12 mouse cellular contexts compared by ENCODE assay signal in genomic region chr4:150089121-150089520, GRCm38 (mm10). TPM values are rescaled to one million over a fixed set of nuclear protein-coding genes. Genes with fewer than 3 reads are reported as not detected.
DNase-seq lines count a peak whose midpoint lies in the region; ATAC-seq and TF ChIP-seq lines count a peak whose summit lies in the region.
"Had no signal": no experiment of that assay in that cellular context is flagged by ENCODE, and none has a peak within 500 bp of the region (broad histone marks: within the 10 kb centered on the region; RNA-seq: fewer than 3 reads in every experiment).

No protein-coding gene starts in this region.

- H3K27ac ChIP-seq in limb, embryonic 12.5 days: no peak overlapping the region
- H3K27ac ChIP-seq in limb, embryonic 10.5 days: no peak overlapping the region
- H3K27ac ChIP-seq in heart, embryonic 16.5 days (ENCODE audit: low read length): peak overlapping the region; percentile 96
- H3K27ac ChIP-seq in hindbrain, embryonic 13.5 days: no peak overlapping the region
- H3K27ac ChIP-seq in midbrain, postnatal 0 days (ENCODE audit: low read depth, low read length): no peak overlapping the region
- H3K27ac ChIP-seq: hindbrain, embryonic 15.5 days had no signal

- H3K4me2 ChIP-seq in limb, embryonic 12.5 days: peak overlapping the region; percentile 98; the same call in 1 of the 2 replicates
- peak overlapping the region; percentile 98 for H3K4me2 ChIP-seq in heart, embryonic 16.5 days (ENCODE audit: low read depth, low read length)
- H3K4me2 ChIP-seq in hindbrain, embryonic 13.5 days: no peak overlapping the region
- H3K4me2 ChIP-seq in midbrain, postnatal 0 days (ENCODE audit: low read depth, low read length, poor library complexity, severe bottlenecking): no peak overlapping the region

- WGBS in limb, embryonic 12.5 days: 65% methylated on average over 10 of the region's 10 CpGs
- 76% methylated on average over 10 of the region's 10 CpGs for WGBS in limb, embryonic 10.5 days
- 28% methylated on average over 10 of the region's 10 CpGs for WGBS in heart, embryonic 16.5 days
- 75% methylated on average over 10 of the region's 10 CpGs for WGBS in hindbrain, embryonic 13.5 days
- 72% methylated on average over 10 of the region's 10 CpGs for WGBS in midbrain, postnatal 0 days

- no peaks in the 10 kb centered on the region for H3K9me3 ChIP-seq in limb, embryonic 12.5 days
- H3K9me3 ChIP-seq in limb, embryonic 10.5 days (replicated peaks): no peaks in the 10 kb centered on the region
- 0 out of 2 replicates have a peak, but pooled peaks cover 2% of the 10 kb centered on the region for H3K9me3 ChIP-seq in heart, embryonic 16.5 days (replicated peaks; ENCODE audit: control insufficient read depth, low read length)
- no peaks in the 10 kb centered on the region for H3K9me3 ChIP-seq in hindbrain, embryonic 13.5 days
- H3K9me3 ChIP-seq in midbrain, postnatal 0 days (ENCODE audit: low read length): no peaks in the 10 kb centered on the region
- H3K9me3 ChIP-seq: hindbrain, embryonic 15.5 days had no signal

- DNase-seq in limb, embryonic 10.5 days (ENCODE audit: low spot score): no peak
- DNase-seq in heart, adult 18-20 months: peak; percentile 78 to 84
- peak; percentile 36 for DNase-seq in lung, postnatal 25 days (ENCODE audit: low spot score)
- no peak for DNase-seq in midbrain, postnatal 0 days (ENCODE audit: low spot score)

- no peaks in the 10 kb centered on the region for H3K36me3 ChIP-seq in limb, embryonic 12.5 days
- no peaks in the 10 kb centered on the region for H3K36me3 ChIP-seq in limb, embryonic 10.5 days
- H3K36me3 ChIP-seq in heart, embryonic 16.5 days (ENCODE audit: control insufficient read depth, insufficient read depth): no peaks in the 10 kb centered on the region
- no peaks in the 10 kb centered on the region for H3K36me3 ChIP-seq in hindbrain, embryonic 13.5 days
- H3K36me3 ChIP-seq in midbrain, postnatal 0 days (ENCODE audit: insufficient read depth, low read length): no peaks in the 10 kb centered on the region
- H3K36me3 ChIP-seq: hindbrain, embryonic 15.5 days had no signal

- peaks cover 18% of the 10 kb centered on the region for H3K4me1 ChIP-seq in limb, embryonic 12.5 days (replicated peaks)
- H3K4me1 ChIP-seq in limb, embryonic 10.5 days: peaks cover 30% of the 10 kb centered on the region
- peaks cover 39% of the 10 kb centered on the region for H3K4me1 ChIP-seq in heart, embryonic 16.5 days (ENCODE audit: control insufficient read depth, insufficient read depth, low read length)
- H3K4me1 ChIP-seq in hindbrain, embryonic 13.5 days (replicated peaks): peaks cover 17% of the 10 kb centered on the region
- peaks cover 7% of the 10 kb centered on the region; the same call in 1 of the 2 replicates for H3K4me1 ChIP-seq in midbrain, postnatal 0 days (ENCODE audit: insufficient read depth, low read length)

- no peak overlapping the region for H3K9ac ChIP-seq in limb, embryonic 12.5 days (replicated peaks)
- H3K9ac ChIP-seq in heart, embryonic 16.5 days (ENCODE audit: low read length): peak overlapping the region; percentile 93
- no peak overlapping the region for H3K9ac ChIP-seq in hindbrain, embryonic 13.5 days
- H3K9ac ChIP-seq in midbrain, postnatal 0 days (replicated peaks; ENCODE audit: low read length, poor library complexity, severe bottlenecking): no peak overlapping the region
- H3K9ac ChIP-seq: hindbrain, embryonic 15.5 days had no signal

- no peak overlapping the region for H3K4me3 ChIP-seq in limb, embryonic 12.5 days (replicated peaks)
- H3K4me3 ChIP-seq in limb, embryonic 10.5 days: no peak overlapping the region
- peak overlapping the region; percentile 75 for H3K4me3 ChIP-seq in heart, embryonic 16.5 days (ENCODE audit: low read length)
- no peak overlapping the region for H3K4me3 ChIP-seq in hindbrain, embryonic 13.5 days
- H3K4me3 ChIP-seq in midbrain, postnatal 0 days (ENCODE audit: low read depth, low read length): no peak overlapping the region
- H3K4me3 ChIP-seq: erythroblast, embryonic 14.5 days; hindbrain, embryonic 15.5 days had no signal

- no peak for ATAC-seq in limb, embryonic 12.5 days (ENCODE audit: insufficient number of reproducible peaks, insufficient read depth, low FRiP score, low TSS enrichment, low read depth)
- no peak for ATAC-seq in heart, embryonic 16.5 days (replicated peaks; ENCODE audit: extremely low read depth, insufficient read depth, low FRiP score)
- no peak for ATAC-seq in hindbrain, embryonic 13.5 days (ENCODE audit: low FRiP score)
- ATAC-seq in midbrain, postnatal 0 days (ENCODE audit: low FRiP score): no peak
- ATAC-seq in erythroblast, adult 5-6 weeks (replicated peaks; ENCODE audit: low FRiP score, poor library complexity, severe bottlenecking): no peak

- no peak for TF ChIP-seq CTCF in midbrain, postnatal 0 days (IDR thresholded peaks at IDR 0.05)

- peaks cover 36% of the 10 kb centered on the region for H3K27me3 ChIP-seq in limb, embryonic 12.5 days
- peaks cover 57% of the 10 kb centered on the region for H3K27me3 ChIP-seq in limb, embryonic 10.5 days (ENCODE audit: low read depth, poor library complexity, severe bottlenecking)
- no peaks in the 10 kb centered on the region for H3K27me3 ChIP-seq in heart, embryonic 16.5 days (ENCODE audit: control insufficient read depth, insufficient read depth, low read length)
- H3K27me3 ChIP-seq in hindbrain, embryonic 13.5 days: peaks cover 36% of the 10 kb centered on the region
- H3K27me3 ChIP-seq in midbrain, postnatal 0 days (ENCODE audit: insufficient read depth, low read length): peaks cover 7% of the 10 kb centered on the region; the same call in 1 of the 2 replicates

RNA-seq across cellular contexts. Expression of gene Gpr157, which starts 2.0 kb away (rescaled TPM):
- 0.79 and 1.0 TPM in 2 replicates for polyA plus RNA-seq in limb, embryonic 12.5 days (2016; fragmentation: Nextera tagmentation; extraction: Ambion mirVana)
- polyA plus RNA-seq in limb, embryonic 10.5 days (2016; fragmentation: Nextera tagmentation; extraction: Ambion mirVana): 0.28 and 0.75 TPM in 2 replicates
- total RNA-seq in heart, adult 18-20 months (2021): 10 to 100 TPM; 36.5 to 43.7 TPM
- polyA plus RNA-seq in heart, embryonic 16.5 days (2015; fragmentation: Nextera tagmentation; extraction: Ambion mirVana): 4.3 and 4.5 TPM in 2 replicates
- polyA plus RNA-seq in hindbrain, embryonic 13.5 days (2015; fragmentation: Nextera tagmentation; extraction: Ambion mirVana): 0.29 and 0.43 TPM in 2 replicates
- 4.4 TPM in 2 replicates for total RNA-seq in midbrain, postnatal 0 days (2014; rRNA removed)
- polyA plus RNA-seq in midbrain, postnatal 0 days (2015; fragmentation: Nextera tagmentation; extraction: Ambion mirVana): 0.47 and 0.49 TPM in 2 replicates
- total RNA-seq in erythroblast, adult 5-6 weeks (2015; ENCODE audit: low replicate concordance): 0.19 and 2.1 TPM in 2 replicates
- 0.43 and 0.98 TPM in 2 replicates for total RNA-seq in erythroblast, adult 5-6 weeks (2017; ENCODE audit: low replicate concordance)

RNA-seq across cellular contexts. Expression of gene Slc2a5, which starts 30.0 kb away (rescaled TPM):
- 1.6 and 1.9 TPM in 2 replicates for polyA plus RNA-seq in limb, embryonic 12.5 days (2016; fragmentation: Nextera tagmentation; extraction: Ambion mirVana)
- polyA plus RNA-seq in limb, embryonic 10.5 days (2016; fragmentation: Nextera tagmentation; extraction: Ambion mirVana): 0.98 and 1.1 TPM in 2 replicates
- total RNA-seq in heart, adult 18-20 months (2021): under 1 TPM in 1 of 2 experiments, not detected in 1; 0.41 TPM
- polyA plus RNA-seq in heart, embryonic 16.5 days (2015; fragmentation: Nextera tagmentation; extraction: Ambion mirVana): 0.49 and 0.77 TPM in 2 replicates
- polyA plus RNA-seq in hindbrain, embryonic 13.5 days (2015; fragmentation: Nextera tagmentation; extraction: Ambion mirVana): 1.8 and 2.7 TPM in 2 replicates
- 1.5 and 4.3 TPM in 2 replicates for total RNA-seq in midbrain, postnatal 0 days (2014; rRNA removed)
- polyA plus RNA-seq in midbrain, postnatal 0 days (2015; fragmentation: Nextera tagmentation; extraction: Ambion mirVana): 2.1 and 3.2 TPM in 2 replicates
- not detected in 2 replicates for total RNA-seq in erythroblast, adult 5-6 weeks (2015; ENCODE audit: low replicate concordance)
- not detected in 2 replicates for total RNA-seq in erythroblast, adult 5-6 weeks (2017; ENCODE audit: low replicate concordance)
- polyA plus RNA-seq: erythroblast, embryonic 14.5 days had no signal

RNA-seq across cellular contexts. Expression of gene Slc2a7, which starts 59.7 kb away (rescaled TPM):
- not detected in 2 replicates for polyA plus RNA-seq in limb, embryonic 12.5 days (2016; fragmentation: Nextera tagmentation; extraction: Ambion mirVana)
- not detected in 2 replicates for polyA plus RNA-seq in limb, embryonic 10.5 days (2016; fragmentation: Nextera tagmentation; extraction: Ambion mirVana)
- total RNA-seq in heart, adult 18-20 months (2021): not detected
- polyA plus RNA-seq in heart, embryonic 16.5 days (2015; fragmentation: Nextera tagmentation; extraction: Ambion mirVana): not detected in 2 replicates
- not detected in 2 replicates for polyA plus RNA-seq in hindbrain, embryonic 13.5 days (2015; fragmentation: Nextera tagmentation; extraction: Ambion mirVana)
- total RNA-seq in midbrain, postnatal 0 days (2014; rRNA removed): not detected in 2 replicates
- polyA plus RNA-seq in midbrain, postnatal 0 days (2015; fragmentation: Nextera tagmentation; extraction: Ambion mirVana): not detected in 2 replicates
- total RNA-seq in erythroblast, adult 5-6 weeks (2015; ENCODE audit: low replicate concordance): not detected in 2 replicates
- not detected in 2 replicates for total RNA-seq in erythroblast, adult 5-6 weeks (2017; ENCODE audit: low replicate concordance)
- total RNA-seq: MEL had no signal
- polyA plus RNA-seq: brain, embryonic 14.5 days; erythroblast, embryonic 14.5 days; hindbrain, embryonic 15.5 days had no signal

Comparison
In these comparisons a context has a peak if more than half of its experiments do, and no peak if none do; other contexts are left out.
1. H3K4me2 ChIP-seq: peak in limb, embryonic 12.5 days (single experiment) and heart, embryonic 16.5 days (single experiment); none in hindbrain, embryonic 13.5 days (single experiment) and midbrain, postnatal 0 days (single experiment).
2. DNase-seq: peak in heart, adult 18-20 months (2 of 2) and lung, postnatal 25 days (single experiment); none in limb, embryonic 10.5 days (single experiment) and midbrain, postnatal 0 days (single experiment).